Mouse (Mus musculus) brain, adult 10 weeks (tissue): ENCODE measurements around the gene 3830417A13Rik. TPM values are rescaled to one million over a fixed set of nuclear protein-coding genes. Genes with fewer than 3 reads are reported as not detected.

Source experiments
- polyA plus RNA-seq: library from polyadenylated mRNA; stranded (reverse); fragments of 350-450 nt; fragmentation: Illumina TruSeq; extraction: RNeasy Lipid Tissue Mini Kit (QIAGEN cat#74804); gene quantifications from one replicate; pipeline ENCODE4 v1.2.3, GENCODE M21; 2015; ENCODE audit warnings: low read depth, low replicate concordance

The 3830417A13Rik gene
- not detected for polyA plus RNA-seq

GRCm38 (mm10) chrX:64173248-64173647, at the start of gene 3830417A13Rik:
Gene 3830417A13Rik (plus strand): TSS chrX:64173548.

GRCm38 (mm10) chrX:64152098-64152497, 21.2 kb upstream of the 3830417A13Rik start, which contains the start of gene Gm6760:
Gene Gm6760 (minus strand): TSS chrX:64152198.

Other genes with a start within 250 kb of the 3830417A13Rik start
- gene Gm6760, start 21.4 kb upstream of the 3830417A13Rik start, polyA plus RNA-seq, result not detected
- gene Slitrk4, start 103.4 kb downstream of the 3830417A13Rik start, polyA plus RNA-seq, result 22.1 TPM